Mouse (Mus musculus) layer of hippocampus, adult 11-12 months (tissue): Measurements from ENCODE around the gene Gnat1.

Source experiments
- DNase-seq: peaks from one replicate; pipeline ENCODE4 v3.0.0; 2022; ENCODE audit warnings: low spot score

The Gnat1 gene

GRCm38 (mm10) chr9:107679501-107679900, at the start of gene Gnat1:
TSS of gene Gnat1 (minus strand) at chr9:107679712.
- DNase-seq = no peak

GRCm38 (mm10) chr9:107728919-107729670, 49.6 kb upstream of the Gnat1 start:
- no peak for DNase-seq

GRCm38 (mm10) chr9:107727041-107727440, 47.5 kb upstream of the Gnat1 start:
- DNase-seq = no peak

- DNase-seq = no peak
Measured at GRCm38 (mm10) chr9:107724796-107725195, 45.3 kb upstream of the Gnat1 start.

- DNase-seq = no peak
Measured at GRCm38 (mm10) chr9:107723794-107724531, 44.5 kb upstream of the Gnat1 start.

GRCm38 (mm10) chr9:107723292-107723691, 43.8 kb upstream of the Gnat1 start:
- no peak for DNase-seq

GRCm38 (mm10) chr9:107718781-107719540, 39.4 kb upstream of the Gnat1 start:
- DNase-seq = no peak

- DNase-seq = no peak
Measured at GRCm38 (mm10) chr9:107716951-107717350, 37.4 kb upstream of the Gnat1 start.

GRCm38 (mm10) chr9:107715632-107716031, 36.1 kb upstream of the Gnat1 start:
- no peak for DNase-seq

- DNase-seq = no peak
Measured at GRCm38 (mm10) chr9:107714221-107714952, 34.9 kb upstream of the Gnat1 start.

- peak; percentile 37 for DNase-seq
Measured at GRCm38 (mm10) chr9:107709697-107710483, 30.4 kb upstream of the Gnat1 start, which contains the start of gene Sema3f. TSS of gene Sema3f (minus strand) at chr9:107710475.

GRCm38 (mm10) chr9:107709096-107709696, 29.7 kb upstream of the Gnat1 start:
- DNase-seq = no peak

- DNase-seq = no peak
Measured at GRCm38 (mm10) chr9:107708439-107709095, 29.1 kb upstream of the Gnat1 start.

- no peak for DNase-seq
Measured at GRCm38 (mm10) chr9:107707701-107708438, 28.4 kb upstream of the Gnat1 start.

GRCm38 (mm10) chr9:107706781-107707211, 27.3 kb upstream of the Gnat1 start:
- DNase-seq = no peak

- DNase-seq = no peak
Measured at GRCm38 (mm10) chr9:107703337-107704122, 24.0 kb upstream of the Gnat1 start.

- DNase-seq = no peak
Measured at GRCm38 (mm10) chr9:107702606-107703185, 23.2 kb upstream of the Gnat1 start.

- DNase-seq = peak; percentile 70
Measured at GRCm38 (mm10) chr9:107701594-107701993, 22.1 kb upstream of the Gnat1 start.
